Comparison of ENCODE assay signal across 14 mouse cellular contexts in the genomic region with DNA sequence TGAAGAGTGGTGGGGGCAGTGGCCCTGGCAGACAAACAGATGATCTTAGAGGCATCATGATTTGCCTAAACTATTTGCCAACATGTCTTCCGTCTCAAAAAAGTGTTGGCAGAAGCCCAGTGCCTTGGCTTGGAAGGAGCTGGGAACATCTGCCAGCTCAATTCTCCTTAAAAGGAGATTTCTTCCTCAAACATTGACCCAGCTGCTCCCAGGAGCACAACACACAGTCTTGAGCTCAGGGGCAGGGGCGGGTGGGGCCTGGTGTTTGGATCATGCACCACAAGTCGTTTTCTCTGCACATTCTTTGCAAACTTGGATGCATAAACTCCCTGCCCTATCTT.
DNase-seq lines count a peak whose midpoint lies in the region; ATAC-seq and TF ChIP-seq lines count a peak whose summit lies in the region.
"Had no signal": no experiment of that assay in that cellular context is flagged by ENCODE, and none has a peak within 500 bp of the region (broad histone marks: within the 10 kb centered on the region; RNA-seq: fewer than 3 reads in every experiment).

No protein-coding gene starts in this region.

- ATAC-seq in stomach, embryonic 16.5 days (ENCODE audit: insufficient read depth, low FRiP score): no peak
- ATAC-seq in stomach, postnatal 0 days (ENCODE audit: low FRiP score, low TSS enrichment): no peak
- ATAC-seq: intestine, postnatal 0 days had no signal

- peak overlapping the region; percentile 26; the same call in 1 of the 2 replicates for H3K27ac ChIP-seq in stomach, embryonic 16.5 days (ENCODE audit: low read length)
- H3K27ac ChIP-seq in stomach, postnatal 0 days (replicated peaks): no peak overlapping the region
- H3K27ac ChIP-seq: liver, embryonic 13.5 days had no signal

- no peaks in the 10 kb centered on the region for H3K27me3 ChIP-seq in stomach, embryonic 16.5 days (ENCODE audit: control insufficient read depth, insufficient read depth, low read length)
- no peaks in the 10 kb centered on the region for H3K27me3 ChIP-seq in stomach, postnatal 0 days (ENCODE audit: control insufficient read depth, insufficient read depth, low read length)
- H3K27me3 ChIP-seq: liver, embryonic 13.5 days had no signal

- intact Hi-C loops in heart, postnatal 10 days (cut with DNase I): no loop called here

- WGBS in stomach, embryonic 16.5 days: 41% methylated on average over 3 of the region's 3 CpGs
- 19% methylated on average over 3 of the region's 3 CpGs for WGBS in stomach, postnatal 0 days

- no peaks in the 10 kb centered on the region for H3K36me3 ChIP-seq in stomach, embryonic 16.5 days (ENCODE audit: control insufficient read depth, insufficient read depth, low read length)
- H3K36me3 ChIP-seq in stomach, postnatal 0 days (ENCODE audit: control insufficient read depth, insufficient read depth, low read length): no peaks in the 10 kb centered on the region
- H3K36me3 ChIP-seq: G1E; liver, embryonic 13.5 days had no signal

- peak; percentile 51 for DNase-seq in adrenal gland, postnatal 10 days
- DNase-seq in adrenal gland, postnatal 4 days (ENCODE audit: low spot score in 2 of 2): no peak
- DNase-seq in heart, postnatal 10 days: peak; percentile 24
- no peak for DNase-seq in heart, adult 11 months
- no peak for DNase-seq in stomach, postnatal 0 days (ENCODE audit: low spot score)
- peak; percentile 13 for DNase-seq in ovary, postnatal 14 days (ENCODE audit: low spot score)
- no peak for DNase-seq in spleen, postnatal 4 days (ENCODE audit: low spot score in 2 of 2)
- DNase-seq: cerebellum, adult 11-12 months; liver, embryonic 13.5 days; midbrain, embryonic 14.5 days; thymus, postnatal 4 days had no signal

- H3K9ac ChIP-seq in stomach, embryonic 16.5 days (ENCODE audit: low read length): no peak overlapping the region
- H3K9ac ChIP-seq in stomach, postnatal 0 days (ENCODE audit: low read length): no peak overlapping the region
- H3K9ac ChIP-seq: liver, embryonic 13.5 days had no signal

- TF ChIP-seq EP300 in stomach, postnatal 0 days (optimal IDR thresholded peaks at IDR 0.05): no peak

- H3K4me3 ChIP-seq in stomach, embryonic 16.5 days (replicated peaks; ENCODE audit: low read length): no peak overlapping the region
- H3K4me3 ChIP-seq in stomach, postnatal 0 days (ENCODE audit: low read depth, low read length): no peak overlapping the region
- H3K4me3 ChIP-seq: liver, embryonic 13.5 days had no signal

- H3K4me2 ChIP-seq in stomach, embryonic 16.5 days (ENCODE audit: low read depth, low read length): no peak overlapping the region
- no peak overlapping the region for H3K4me2 ChIP-seq in stomach, postnatal 0 days (replicated peaks; ENCODE audit: low read depth)
- H3K4me2 ChIP-seq: liver, embryonic 13.5 days had no signal

- H3K9me3 ChIP-seq in stomach, embryonic 16.5 days (replicated peaks; ENCODE audit: control insufficient read depth, low read length): no peaks in the 10 kb centered on the region
- H3K9me3 ChIP-seq in stomach, postnatal 0 days (ENCODE audit: control insufficient read depth, low read length): no peaks in the 10 kb centered on the region
- H3K9me3 ChIP-seq: liver, embryonic 13.5 days had no signal

- no peak for TF ChIP-seq CTCF in stomach, postnatal 0 days (IDR thresholded peaks at IDR 0.05; ENCODE audit: low read depth)

- no peaks in the 10 kb centered on the region for H3K4me1 ChIP-seq in stomach, embryonic 16.5 days (ENCODE audit: control insufficient read depth, insufficient read depth, low read length)
- no peaks in the 10 kb centered on the region for H3K4me1 ChIP-seq in stomach, postnatal 0 days (replicated peaks; ENCODE audit: control insufficient read depth, insufficient read depth)
- H3K4me1 ChIP-seq: liver, embryonic 13.5 days had no signal

Comparison
In these comparisons a context has a peak if more than half of its experiments do, and no peak if none do; other contexts are left out.
1. DNase-seq: peak in adrenal gland, postnatal 10 days (single experiment), heart, postnatal 10 days (2 of 2) and ovary, postnatal 14 days (single experiment); none in adrenal gland, postnatal 4 days (0 of 2), heart, adult 11 months (single experiment), stomach, postnatal 0 days (single experiment) and spleen, postnatal 4 days (0 of 2).